Mouse (Mus musculus) bone marrow macrophage, adult 2 months (primary cell): ENCODE data around the gene Syn3.

Experiments used
- CTCF ChIP-seq: IDR thresholded peaks from 2 replicates; pipeline ENCODE4 v1.5.1; 2012; ENCODE audit warnings: low read depth, mild to moderate bottlenecking, low read length, moderate library complexity
- POLR2A ChIP-seq: IDR thresholded peaks from 2 replicates; pipeline ENCODE4 v1.6.1; 2012; ENCODE audit warnings: mild to moderate bottlenecking, low read depth, low read length, borderline replicate concordance

DNA sequence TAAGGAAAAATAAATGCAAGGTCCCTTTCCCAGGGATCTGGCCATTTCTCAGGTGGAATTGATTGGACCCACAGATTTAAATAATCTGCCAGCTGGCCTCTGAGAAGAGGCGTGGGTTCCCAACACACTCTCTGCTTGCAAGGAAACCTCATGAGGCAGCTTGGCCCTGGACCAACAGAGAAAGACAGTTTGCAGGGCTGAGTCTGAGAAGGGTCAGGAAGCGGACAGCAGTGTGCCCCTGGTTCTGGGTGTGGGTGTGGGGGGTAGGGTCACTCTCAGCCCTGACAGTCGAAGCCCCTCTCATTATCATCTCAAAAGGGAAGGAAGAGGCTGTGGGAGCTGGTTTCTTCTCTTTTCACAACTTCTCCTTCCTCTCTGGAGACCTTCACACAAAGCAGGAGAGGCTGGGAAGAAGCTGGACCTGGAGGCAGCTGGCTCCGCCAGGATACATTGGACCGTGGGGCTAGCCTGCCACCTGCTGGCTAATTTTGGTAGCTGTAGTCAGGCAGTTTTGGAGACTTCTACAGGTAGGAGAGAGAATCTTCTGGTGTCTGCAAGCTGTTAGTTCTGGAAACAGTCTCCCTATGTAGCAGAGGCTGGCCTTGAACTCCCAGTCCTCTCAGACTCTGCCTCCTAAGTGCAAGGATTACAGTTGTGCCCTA, 35.0 kb downstream of the Syn3 start:
- TF ChIP-seq POLR2A (no peak), CTCF (peak; percentile 76)
